Comparison of ENCODE assay signal across 10 mouse cellular contexts in the genomic region with DNA sequence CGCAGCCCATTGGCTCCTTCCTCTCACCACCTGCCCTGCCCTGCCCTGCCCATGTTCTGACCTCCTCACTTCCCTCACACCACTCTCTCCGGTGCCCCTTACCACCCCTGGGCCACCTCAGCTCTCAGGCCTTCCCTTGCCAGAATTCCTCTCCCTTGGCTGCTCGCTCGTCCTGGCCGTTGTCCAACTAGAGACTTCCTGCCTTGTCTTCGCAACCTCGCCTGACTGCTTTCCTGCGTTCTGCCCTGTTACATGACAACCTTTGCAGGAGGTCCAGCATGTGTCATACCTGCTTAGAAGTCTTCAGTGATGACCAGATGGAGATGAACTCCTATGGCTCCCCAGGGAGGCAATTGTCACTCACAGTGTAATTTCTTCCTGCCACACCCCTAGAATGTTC. TPM values are rescaled to one million over a fixed set of nuclear protein-coding genes. Genes with fewer than 3 reads are reported as not detected.
A peak's percentile ranks its signal among the peaks of the same experiment; 100 is the strongest.
DNase-seq lines count a peak whose midpoint lies in the region; ATAC-seq and TF ChIP-seq lines count a peak whose summit lies in the region.
"Had no signal": no experiment of that assay in that cellular context is flagged by ENCODE, and none has a peak within 500 bp of the region (broad histone marks: within the 10 kb centered on the region; RNA-seq: fewer than 3 reads in every experiment).

No protein-coding gene starts in this region.

- peak; percentile 64 to 65 for DNase-seq in cerebellum, postnatal 10 days
- DNase-seq in cerebellum, adult 9-11 months: no peak
- peak; percentile 28 for DNase-seq in midbrain, postnatal 0 days (ENCODE audit: low spot score)
- DNase-seq in midbrain, embryonic 11.5 days (ENCODE audit: low spot score, missing footprints): no peak
- peak; percentile 81 for DNase-seq in kidney, postnatal 10 days
- DNase-seq in ovary, postnatal 36 days (ENCODE audit: low spot score): peak; percentile 21
- DNase-seq in frontal cortex, postnatal 10 days (ENCODE audit: low spot score in 2 of 2): no peak
- no peak for DNase-seq in B cell, adult 2 months
- DNase-seq: gastrocnemius, postnatal 25 days had no signal

- ATAC-seq in midbrain, postnatal 0 days (ENCODE audit: low FRiP score): no peak
- ATAC-seq in midbrain, embryonic 11.5 days (ENCODE audit: low FRiP score): no peak

- H3K27me3 ChIP-seq in midbrain, postnatal 0 days (ENCODE audit: insufficient read depth, low read length): no peaks in the 10 kb centered on the region
- no peaks in the 10 kb centered on the region for H3K27me3 ChIP-seq in midbrain, embryonic 11.5 days (ENCODE audit: control insufficient read depth, insufficient read depth, low read length)

- no peak overlapping the region for H3K27ac ChIP-seq in midbrain, postnatal 0 days (ENCODE audit: low read depth, low read length)
- H3K27ac ChIP-seq in midbrain, embryonic 11.5 days (ENCODE audit: low read depth, low read length): no peak overlapping the region
- H3K27ac ChIP-seq: macrophage had no signal

- H3K4me1 ChIP-seq in midbrain, postnatal 0 days (ENCODE audit: insufficient read depth, low read length): no peaks in the 10 kb centered on the region
- H3K4me1 ChIP-seq in midbrain, embryonic 11.5 days (ENCODE audit: control insufficient read depth, insufficient read depth, low read length): no peaks in the 10 kb centered on the region

- WGBS in midbrain, postnatal 0 days: 81% methylated on average over 8 of the region's 8 CpGs
- 83% methylated on average over 8 of the region's 8 CpGs for WGBS in midbrain, embryonic 11.5 days

- H3K36me3 ChIP-seq in midbrain, postnatal 0 days (ENCODE audit: insufficient read depth, low read length): no peaks in the 10 kb centered on the region
- H3K36me3 ChIP-seq in midbrain, embryonic 11.5 days (ENCODE audit: control insufficient read depth, insufficient read depth, low read length): no peaks in the 10 kb centered on the region

- no peak overlapping the region for H3K4me2 ChIP-seq in midbrain, postnatal 0 days (ENCODE audit: low read depth, low read length, poor library complexity, severe bottlenecking)
- no peak overlapping the region for H3K4me2 ChIP-seq in midbrain, embryonic 11.5 days

- H3K9ac ChIP-seq in midbrain, postnatal 0 days (replicated peaks; ENCODE audit: low read length, poor library complexity, severe bottlenecking): no peak overlapping the region
- no peak overlapping the region for H3K9ac ChIP-seq in midbrain, embryonic 11.5 days (ENCODE audit: low read length)

- H3K9me3 ChIP-seq in midbrain, postnatal 0 days (ENCODE audit: low read length): no peaks in the 10 kb centered on the region
- H3K9me3 ChIP-seq in midbrain, embryonic 11.5 days (ENCODE audit: control insufficient read depth, low read length): no peaks in the 10 kb centered on the region

- H3K4me3 ChIP-seq in midbrain, postnatal 0 days (ENCODE audit: low read depth, low read length): no peak overlapping the region
- no peak overlapping the region for H3K4me3 ChIP-seq in midbrain, embryonic 11.5 days (ENCODE audit: low read depth, low read length)

- no peak for TF ChIP-seq CTCF in midbrain, postnatal 0 days (IDR thresholded peaks at IDR 0.05)

RNA-seq across cellular contexts. Expression of gene Slco2a1, which starts 43.7 kb away (rescaled TPM):
- 9.3 and 9.9 TPM in 2 replicates for total RNA-seq in midbrain, postnatal 0 days (2014; rRNA removed)
- 4.2 and 4.9 TPM in 2 replicates for polyA plus RNA-seq in midbrain, postnatal 0 days (2015; fragmentation: Nextera tagmentation; extraction: Ambion mirVana)
- 0.31 and 0.54 TPM in 2 replicates for polyA plus RNA-seq in midbrain, embryonic 11.5 days (2014; fragmentation: Nextera tagmentation; extraction: Ambion mirVana)
- polyA plus RNA-seq: macrophage had no signal

Comparison
In these comparisons a context has a peak if more than half of its experiments do, and no peak if none do; other contexts are left out.
1. DNase-seq: peak in cerebellum, postnatal 10 days (2 of 2), midbrain, postnatal 0 days (single experiment), kidney, postnatal 10 days (single experiment) and ovary, postnatal 36 days (single experiment); none in cerebellum, adult 9-11 months (single experiment), midbrain, embryonic 11.5 days (single experiment), frontal cortex, postnatal 10 days (0 of 2) and B cell, adult 2 months (0 of 2).